Mouse (Mus musculus) limb, embryonic 15.5 days (tissue): ENCODE results near the gene Adgrl3. TPM values are rescaled to one million over a fixed set of nuclear protein-coding genes. Genes with fewer than 3 reads are reported as not detected.

ENCODE experiments used
- ATAC-seq: fragments of 200-750 bp; cut with Nextera tagmentation; 2 replicates; pipeline ENCODE4 v1.8.0; 2017; ENCODE audit warnings: low read depth, moderate TSS enrichment; ENCODE audit not compliant: insufficient number of reproducible peaks, low FRiP score, low TSS enrichment
- H3K27ac ChIP-seq: fragments of 300-500 bp; sonication (generic); 2 replicates; pipeline ENCODE4 v1.5.1; 2015; ENCODE audit warnings: moderate library complexity, mild to moderate bottlenecking, inconsistent platforms
- H3K27me3 ChIP-seq: fragments of 300-500 bp; sonication (generic); 2 replicates; pipeline ENCODE4 v1.6.1; 2015; ENCODE audit warnings: inconsistent platforms
- H3K36me3 ChIP-seq: fragments of 300-500 bp; sonication (generic); 2 replicates; pipeline ENCODE4 v1.6.1; 2015; ENCODE audit warnings: inconsistent platforms
- H3K4me1 ChIP-seq: fragments of 300-500 bp; sonication (generic); 2 replicates; pipeline ENCODE4 v1.6.1; 2015; ENCODE audit warnings: inconsistent platforms
- H3K4me2 ChIP-seq: fragments of 300-500 bp; sonication (generic); 2 replicates; pipeline ENCODE4 v1.6.1; 2015; ENCODE audit warnings: mild to moderate bottlenecking, inconsistent platforms
- H3K4me3 ChIP-seq: fragments of 300-500 bp; sonication (generic); 2 replicates; pipeline ENCODE4 v1.5.1; 2015; ENCODE audit warnings: mild to moderate bottlenecking, inconsistent platforms
- H3K9ac ChIP-seq: fragments of 300-500 bp; sonication (generic); 2 replicates; pipeline ENCODE4 v1.6.1; 2015; ENCODE audit warnings: inconsistent platforms
- H3K9me3 ChIP-seq: fragments of 300-500 bp; sonication (generic); 2 replicates; pipeline ENCODE4 v1.6.1; 2016; ENCODE audit warnings: inconsistent platforms
- WGBS: fragments of 180-500 bp; shearing (Covaris S2); methylation state at CpG from one replicate; pipeline ENCODE4 v1.1.7; 2015; 5-methylcytosine and 5-hydroxymethylcytosine counted together
- polyA plus RNA-seq: library from polyadenylated mRNA; unstranded; fragments of >200 nt; fragmentation: Nextera tagmentation; extraction: Ambion mirVana; gene quantifications from 2 replicates; pipeline ENCODE4 v1.2.1, GENCODE M21; 2015

Gene Adgrl3
- polyA plus RNA-seq, 1 experiment from 2014 or later = 32.4 TPM

DNA sequence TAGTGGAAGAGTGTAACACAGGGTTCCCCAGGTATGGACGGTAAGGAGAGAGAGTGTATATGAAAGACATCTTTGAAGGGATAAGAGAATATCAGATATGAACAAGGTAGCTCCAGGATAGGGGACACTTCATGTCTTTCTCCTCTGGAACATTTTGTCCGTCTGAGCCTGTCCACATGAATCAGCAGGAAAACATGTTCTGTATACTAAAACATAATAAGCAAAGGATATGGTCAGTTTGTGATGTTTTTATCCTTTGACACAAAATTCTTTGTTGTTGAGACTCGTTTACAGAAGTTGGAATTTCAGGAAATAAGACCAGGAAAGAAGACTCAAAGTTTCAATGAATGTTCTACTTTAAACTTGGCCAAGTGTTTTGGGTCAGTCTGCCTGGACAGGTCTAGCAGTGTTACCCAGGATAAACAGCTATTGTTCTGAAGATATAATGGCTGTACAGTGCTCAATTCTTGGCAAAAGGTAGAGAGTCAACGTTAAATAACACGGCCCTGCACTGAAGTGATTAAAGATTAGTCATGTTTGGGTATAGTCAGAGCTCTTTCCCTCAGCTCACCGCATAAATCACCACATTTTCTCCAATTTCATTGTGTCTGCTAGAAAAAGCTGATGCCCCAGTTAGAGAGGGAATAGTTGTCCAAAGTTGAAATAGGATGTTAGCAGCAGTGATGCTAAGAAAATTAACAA is 255.6 kb downstream of the Adgrl3 start:
- 62% methylated on average over 6 of the region's 6 CpGs for WGBS
- no peak for ATAC-seq
- no peaks in the 10 kb centered on the region for H3K27me3 ChIP-seq
- H3K9ac ChIP-seq = no peak overlapping the region
- no peaks in the 10 kb centered on the region for H3K4me1 ChIP-seq
- H3K36me3 ChIP-seq = no peaks in the 10 kb centered on the region
- no peaks in the 10 kb centered on the region for H3K9me3 ChIP-seq
- no peak overlapping the region for H3K27ac ChIP-seq
- H3K4me3 ChIP-seq = no peak overlapping the region
- H3K4me2 ChIP-seq = no peak overlapping the region

DNA sequence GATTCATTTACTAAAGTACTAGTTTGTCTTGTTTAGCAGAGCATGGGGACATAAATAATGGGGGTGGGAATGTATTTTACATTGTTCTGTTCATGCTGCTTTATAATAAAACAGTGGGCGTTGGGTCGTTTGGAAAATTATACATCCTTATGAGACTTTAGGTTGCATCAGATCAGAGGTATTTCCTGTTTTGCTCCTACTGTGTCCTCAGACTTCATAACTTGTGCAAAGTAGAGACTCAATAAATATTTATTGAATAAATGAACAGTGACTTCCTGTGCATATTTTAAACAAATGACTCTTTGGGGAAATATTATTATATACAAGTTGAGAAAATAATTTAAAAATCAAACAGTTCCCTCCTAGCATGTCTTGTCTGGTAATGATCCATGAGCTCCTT is 259.3 kb downstream of the Adgrl3 start:
- ATAC-seq = no peak
- H3K4me3 ChIP-seq = no peak overlapping the region
- H3K9me3 ChIP-seq = no peaks in the 10 kb centered on the region
- no peak overlapping the region for H3K9ac ChIP-seq
- no peaks in the 10 kb centered on the region for H3K27me3 ChIP-seq
- H3K4me2 ChIP-seq = no peak overlapping the region
- 37% methylated on average over 2 of the region's 2 CpGs for WGBS
- H3K4me1 ChIP-seq = no peaks in the 10 kb centered on the region
- H3K36me3 ChIP-seq = no peaks in the 10 kb centered on the region
- H3K27ac ChIP-seq = no peak overlapping the region

DNA sequence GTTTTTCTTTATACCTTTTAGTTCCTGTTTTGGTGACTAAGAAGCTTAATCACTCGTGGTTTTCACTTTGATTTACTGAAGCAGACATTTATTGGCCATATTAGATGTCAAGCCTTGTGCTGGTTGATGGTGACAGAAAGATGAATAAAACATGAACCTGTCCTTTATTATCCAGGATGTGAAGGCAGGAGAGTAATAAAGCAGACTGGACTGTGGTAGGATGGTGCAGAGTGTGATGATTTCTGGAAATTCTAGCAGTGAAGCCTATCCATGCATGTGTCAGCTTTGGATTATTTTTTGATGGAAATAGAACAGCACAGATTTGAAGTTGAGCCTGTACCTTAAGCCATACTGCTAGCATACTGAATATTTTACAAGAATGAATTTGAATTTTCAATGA is 265.7 kb downstream of the Adgrl3 start:
- ATAC-seq = no peak
- Histone ChIP-seq H3K36me3 (no peaks in the 10 kb centered on the region), H3K27ac (no peak overlapping the region), H3K9ac (no peak overlapping the region), H3K4me2 (no peak overlapping the region), H3K27me3 (no peaks in the 10 kb centered on the region), H3K9me3 (no peaks in the 10 kb centered on the region), H3K4me3 (no peak overlapping the region), H3K4me1 (no peaks in the 10 kb centered on the region)
- WGBS = 23% methylated on average over 1 of the region's 1 CpGs

DNA sequence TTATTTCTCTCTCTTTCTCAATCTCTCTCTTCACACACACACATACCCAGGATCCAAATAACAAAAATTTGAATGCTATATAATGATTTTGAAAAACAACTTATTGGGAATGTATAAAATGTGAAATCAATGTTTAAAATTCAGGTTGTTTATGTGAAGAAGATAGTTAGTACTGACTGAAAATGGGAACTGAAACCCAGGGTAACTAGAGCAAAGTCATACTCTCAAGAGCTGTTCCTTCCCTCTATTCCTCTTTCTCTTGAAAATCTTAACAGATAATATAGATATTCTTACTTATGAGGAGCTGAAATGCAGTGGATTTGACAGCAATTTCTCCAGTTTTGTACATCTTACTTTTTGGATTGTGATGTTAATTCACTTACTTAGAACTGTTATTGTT is 281.9 kb downstream of the Adgrl3 start:
- H3K27me3 ChIP-seq = no peaks in the 10 kb centered on the region
- H3K36me3 ChIP-seq = no peaks in the 10 kb centered on the region
- H3K4me3 ChIP-seq = no peak overlapping the region
- no peak overlapping the region for H3K4me2 ChIP-seq
- no peak overlapping the region for H3K9ac ChIP-seq
- H3K9me3 ChIP-seq = no peaks in the 10 kb centered on the region
- H3K4me1 ChIP-seq = no peaks in the 10 kb centered on the region
- H3K27ac ChIP-seq = no peak overlapping the region
- no peak for ATAC-seq

DNA sequence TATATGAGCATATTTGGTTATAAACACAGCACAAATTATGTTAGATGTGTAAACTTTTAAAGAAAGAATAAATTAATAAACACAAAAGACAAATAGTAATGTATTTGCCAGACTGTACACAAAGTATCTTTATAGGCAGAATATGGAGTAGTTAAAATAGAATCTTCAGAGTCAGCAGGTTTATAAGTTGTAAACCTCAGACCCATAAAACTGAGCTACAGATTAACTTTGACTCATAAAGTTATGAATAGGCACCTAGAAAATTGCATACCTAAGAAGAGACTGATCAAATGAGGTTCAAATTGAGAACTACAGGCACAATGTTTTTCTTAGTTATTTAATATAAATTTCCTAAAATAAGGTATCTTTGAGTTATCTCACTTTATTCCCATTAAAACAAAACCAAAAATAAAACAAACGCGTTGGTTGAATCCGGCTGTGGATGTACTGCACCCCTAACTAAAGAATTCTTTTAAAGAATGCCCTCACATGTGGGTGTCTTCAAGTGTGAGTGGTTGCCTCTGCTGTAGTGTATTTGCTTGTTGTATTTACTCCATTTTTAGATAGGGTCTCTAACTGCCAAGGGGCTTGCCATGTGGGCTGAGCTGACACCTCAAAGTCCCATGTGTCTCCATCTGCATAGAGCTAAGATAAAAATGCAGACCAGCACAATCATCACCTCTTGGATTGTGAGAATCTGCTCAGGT is 297.6 kb downstream of the Adgrl3 start:
- no peak for ATAC-seq
- H3K9me3 ChIP-seq = no peaks in the 10 kb centered on the region
- no peak overlapping the region for H3K27ac ChIP-seq
- H3K36me3 ChIP-seq = no peaks in the 10 kb centered on the region
- H3K4me2 ChIP-seq = no peak overlapping the region
- H3K4me1 ChIP-seq = no peaks in the 10 kb centered on the region
- no peaks in the 10 kb centered on the region for H3K27me3 ChIP-seq
- H3K9ac ChIP-seq = no peak overlapping the region
- 73% methylated on average over 3 of the region's 3 CpGs for WGBS
- no peak overlapping the region for H3K4me3 ChIP-seq

DNA sequence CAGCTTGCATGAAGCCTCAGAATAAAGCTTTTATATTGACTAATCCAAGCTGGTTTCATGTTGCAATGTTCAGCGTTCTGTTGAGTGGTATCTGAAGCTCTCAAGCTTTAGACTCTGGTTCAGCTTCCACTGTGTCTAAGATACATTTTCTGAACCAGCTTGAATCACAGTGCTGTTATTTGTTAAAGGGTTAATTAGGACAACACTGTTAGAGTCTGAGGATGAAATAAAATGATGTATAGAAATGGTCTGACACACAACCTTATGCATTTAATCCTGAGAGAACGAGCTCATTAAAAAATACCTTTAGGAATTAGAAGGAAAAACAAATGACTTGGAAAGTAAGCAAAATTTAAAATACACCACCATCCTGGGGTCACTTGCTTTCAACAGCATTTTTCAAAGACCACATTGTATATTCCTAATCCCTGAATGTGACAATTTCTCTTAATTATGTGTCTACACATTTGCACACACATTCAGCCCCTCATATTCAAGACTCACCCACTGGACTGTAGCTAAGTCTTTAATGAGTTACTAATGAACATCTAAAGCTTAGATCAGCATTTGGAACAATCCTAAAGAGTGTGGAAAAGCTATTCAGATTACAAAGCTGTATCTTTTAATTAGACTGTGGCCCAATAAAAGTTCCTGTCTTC is 301.5 kb downstream of the Adgrl3 start:
- ATAC-seq = no peak
- 69% methylated on average over 2 of the region's 2 CpGs for WGBS
- no peak overlapping the region for H3K9ac ChIP-seq

DNA sequence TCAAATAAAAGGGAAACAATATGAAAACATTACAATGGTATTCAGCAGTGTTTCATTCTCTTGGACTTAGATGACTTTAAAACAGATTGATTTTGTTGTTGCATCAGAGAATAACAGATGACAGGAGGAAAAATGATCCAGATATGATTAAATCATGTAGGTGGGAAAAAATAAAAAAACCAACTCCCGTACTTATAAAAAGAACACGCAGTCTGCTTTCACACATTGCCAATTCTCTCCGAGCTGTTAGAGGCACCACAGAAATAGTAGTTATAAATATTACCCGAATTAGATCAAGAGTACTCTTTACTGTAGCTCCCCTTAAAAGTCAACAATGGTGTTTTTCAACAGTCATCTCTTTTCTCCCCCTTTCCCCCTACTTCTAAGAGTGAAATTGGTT is 302.1 kb downstream of the Adgrl3 start:
- no peaks in the 10 kb centered on the region for H3K27me3 ChIP-seq
- no peak overlapping the region for H3K9ac ChIP-seq
- no peak overlapping the region for H3K27ac ChIP-seq
- 80% methylated on average over 4 of the region's 4 CpGs for WGBS
- H3K36me3 ChIP-seq = no peaks in the 10 kb centered on the region
- no peaks in the 10 kb centered on the region for H3K9me3 ChIP-seq
- no peak overlapping the region for H3K4me3 ChIP-seq
- no peak overlapping the region for H3K4me2 ChIP-seq
- ATAC-seq = no peak
- no peaks in the 10 kb centered on the region for H3K4me1 ChIP-seq

More for the DNA sequence above, 301.5 kb downstream of the Adgrl3 start:
- Histone ChIP-seq H3K4me1 (no peaks in the 10 kb centered on the region), H3K9me3 (no peaks in the 10 kb centered on the region), H3K36me3 (no peaks in the 10 kb centered on the region), H3K27me3 (no peaks in the 10 kb centered on the region), H3K27ac (no peak overlapping the region), H3K4me3 (no peak overlapping the region), H3K4me2 (no peak overlapping the region)

DNA sequence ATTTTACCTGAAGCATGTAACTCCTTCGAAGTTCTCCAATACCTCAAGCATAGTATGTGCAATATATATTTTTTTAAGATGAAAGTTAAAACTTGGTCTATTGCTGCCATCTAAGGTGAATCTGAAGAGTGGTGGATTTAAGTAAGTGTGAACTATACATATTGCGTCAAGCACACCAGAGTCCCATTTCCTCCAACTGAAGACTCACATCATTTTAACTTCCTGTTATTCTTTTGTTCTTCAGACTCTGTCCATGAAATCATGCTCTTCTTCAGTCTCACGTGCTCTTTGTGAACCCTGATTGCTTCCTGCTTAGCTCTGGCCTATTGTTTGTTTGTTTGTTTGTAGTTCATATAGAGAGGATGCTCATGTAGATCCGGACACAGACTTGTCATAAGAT is 307.0 kb downstream of the Adgrl3 start:
- Histone ChIP-seq H3K4me1 (peaks cover 4% of the 10 kb centered on the region; the same call in 1 of the 2 replicates), H3K27ac (no peak overlapping the region), H3K27me3 (no peaks in the 10 kb centered on the region), H3K4me2 (no peak overlapping the region), H3K9ac (no peak overlapping the region), H3K9me3 (no peaks in the 10 kb centered on the region), H3K4me3 (no peak overlapping the region), H3K36me3 (no peaks in the 10 kb centered on the region)
- WGBS = 75% methylated on average over 4 of the region's 4 CpGs
- ATAC-seq = no peak

DNA sequence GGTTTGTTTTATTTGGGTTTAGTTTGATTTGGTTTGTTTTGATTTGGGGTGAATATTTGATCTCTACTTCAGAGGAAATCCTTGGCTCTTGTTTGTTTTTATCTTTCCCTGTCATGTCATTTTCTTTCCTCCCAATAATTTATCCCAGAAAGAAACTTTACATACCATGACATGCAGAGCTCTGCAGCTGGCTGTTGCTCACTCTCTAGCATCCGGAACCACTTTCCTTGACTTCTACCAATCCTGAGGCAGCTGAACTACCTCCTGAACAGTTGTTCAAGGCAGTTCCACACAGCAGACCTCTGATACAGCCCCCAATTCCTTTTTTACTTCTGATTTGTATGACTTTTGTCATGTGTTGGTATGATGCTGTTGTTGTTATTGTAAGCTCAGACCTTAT is 307.5 kb downstream of the Adgrl3 start:
- WGBS = 74% methylated on average over 1 of the region's 1 CpGs

DNA sequence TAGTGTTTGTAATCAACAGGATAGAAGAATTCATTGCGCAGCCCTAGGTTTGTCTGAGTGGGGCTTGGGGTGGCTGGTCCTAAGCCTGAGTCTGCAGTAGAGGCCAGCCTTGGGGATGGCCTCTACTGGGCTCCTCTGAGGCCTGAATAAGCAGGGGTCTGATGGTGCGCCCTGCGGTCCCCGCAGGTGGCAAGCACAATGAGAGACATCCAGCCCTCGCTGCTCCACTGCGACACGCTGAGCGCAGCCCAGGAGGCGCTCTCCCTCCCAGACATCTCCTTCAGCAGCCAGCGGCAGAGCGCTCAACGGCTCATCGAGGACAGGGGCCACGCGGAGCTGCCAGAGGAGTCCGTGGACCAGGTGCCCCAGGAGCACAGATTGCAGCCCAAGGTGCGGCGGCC is 309.6 kb downstream of the Adgrl3 start:
- Histone ChIP-seq H3K27me3 (no peaks in the 10 kb centered on the region), H3K36me3 (no peaks in the 10 kb centered on the region), H3K9me3 (no peaks in the 10 kb centered on the region), H3K27ac (no peak overlapping the region), H3K4me1 (peaks cover 4% of the 10 kb centered on the region; the same call in 1 of the 2 replicates), H3K4me3 (no peak overlapping the region), H3K9ac (no peak overlapping the region), H3K4me2 (no peak overlapping the region)
- ATAC-seq = no peak
- WGBS = 23% methylated on average over 18 of the region's 18 CpGs

More for the DNA sequence above, 307.5 kb downstream of the Adgrl3 start:
- H3K9me3 ChIP-seq = no peaks in the 10 kb centered on the region
- no peaks in the 10 kb centered on the region for H3K36me3 ChIP-seq
- H3K9ac ChIP-seq = no peak overlapping the region
- H3K27me3 ChIP-seq = no peaks in the 10 kb centered on the region
- no peak overlapping the region for H3K4me3 ChIP-seq
- no peak overlapping the region for H3K4me2 ChIP-seq
- H3K4me1 ChIP-seq = peaks cover 4% of the 10 kb centered on the region; the same call in 1 of the 2 replicates
- ATAC-seq = no peak
- no peak overlapping the region for H3K27ac ChIP-seq

DNA sequence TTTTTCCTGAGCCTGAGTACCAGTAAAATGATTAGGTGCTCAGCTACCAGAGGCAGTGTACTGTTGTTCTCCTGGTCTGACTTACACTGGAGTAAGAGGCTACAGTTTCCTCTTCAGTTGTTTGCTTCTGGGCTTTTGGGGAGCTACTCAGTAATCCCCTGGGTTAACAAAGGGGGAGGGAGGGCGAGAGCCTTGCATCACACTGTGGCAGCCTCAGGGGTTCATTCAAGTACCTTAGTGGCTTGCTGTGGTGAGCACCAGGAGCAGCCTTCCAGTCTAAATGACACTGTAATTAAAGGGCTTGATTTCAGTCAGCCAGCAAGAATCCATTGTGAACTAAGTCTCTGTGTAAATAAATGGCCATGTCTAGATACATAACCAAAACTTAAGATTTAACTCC is 324.4 kb downstream of the Adgrl3 start:
- ATAC-seq = no peak
- Histone ChIP-seq H3K4me3 (no peak overlapping the region), H3K4me2 (no peak overlapping the region), H3K36me3 (no peaks in the 10 kb centered on the region), H3K9me3 (no peaks in the 10 kb centered on the region), H3K9ac (no peak overlapping the region), H3K27ac (no peak overlapping the region), H3K4me1 (peaks cover 2% of the 10 kb centered on the region; the same call in 1 of the 2 replicates), H3K27me3 (no peaks in the 10 kb centered on the region)
- WGBS = 43% methylated on average over 1 of the region's 1 CpGs

DNA sequence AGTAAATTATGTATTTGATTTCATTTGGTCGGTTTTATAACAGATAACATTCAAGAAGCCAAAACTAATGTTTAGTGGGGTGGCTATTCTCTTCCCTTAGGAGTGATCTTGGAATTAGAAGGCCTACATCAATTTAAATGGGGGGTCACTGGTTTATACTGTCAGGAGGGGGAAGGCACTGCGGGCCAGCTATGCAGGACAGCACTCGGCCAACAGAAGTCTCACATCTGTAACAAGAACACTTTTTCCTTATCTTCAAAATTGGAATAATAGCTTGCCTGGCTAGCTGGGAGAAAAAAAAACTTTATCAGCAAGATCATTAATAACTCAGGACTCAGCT is 325.1 kb downstream of the Adgrl3 start:
- Histone ChIP-seq H3K4me3 (no peak overlapping the region), H3K4me1 (peaks cover 2% of the 10 kb centered on the region; the same call in 1 of the 2 replicates), H3K9ac (no peak overlapping the region), H3K9me3 (no peaks in the 10 kb centered on the region), H3K36me3 (no peaks in the 10 kb centered on the region), H3K4me2 (no peak overlapping the region), H3K27ac (no peak overlapping the region), H3K27me3 (no peaks in the 10 kb centered on the region)
- ATAC-seq = no peak
- WGBS = 50% methylated on average over 3 of the region's 3 CpGs
